Mouse (Mus musculus) cerebellum, adult (tissue): ENCODE measurements around the gene 1700003F12Rik.

Experiments used
- ATAC-seq: cut with Nextera tagmentation; 2 replicates; pipeline ENCODE4 v1.9.2; 2017; ENCODE audit warnings: mild to moderate bottlenecking, moderate library complexity, mixed read lengths; ENCODE audit not compliant: insufficient number of reproducible peaks, low FRiP score, low TSS enrichment

The 1700003F12Rik gene

DNA sequence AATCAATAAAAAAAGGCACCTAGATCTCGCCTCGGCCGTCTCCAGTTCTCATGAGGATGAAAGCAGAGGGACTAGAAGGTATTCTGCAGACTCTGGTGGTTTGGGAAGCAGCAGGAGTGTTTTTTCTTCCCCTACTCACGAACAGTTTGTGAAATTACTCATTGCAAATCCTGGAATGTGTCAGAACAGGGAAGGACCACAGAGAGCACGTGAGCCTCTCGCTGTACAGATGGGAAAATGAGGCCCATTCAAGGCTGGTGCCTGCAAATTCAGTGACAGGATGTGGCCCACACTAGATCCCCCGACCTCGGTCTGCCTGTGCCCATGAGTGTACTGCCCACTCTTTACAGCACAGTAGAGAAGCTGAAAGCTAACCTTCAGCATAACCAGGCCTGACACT, 25.1 kb downstream of the 1700003F12Rik start:
- no peak for ATAC-seq

DNA sequence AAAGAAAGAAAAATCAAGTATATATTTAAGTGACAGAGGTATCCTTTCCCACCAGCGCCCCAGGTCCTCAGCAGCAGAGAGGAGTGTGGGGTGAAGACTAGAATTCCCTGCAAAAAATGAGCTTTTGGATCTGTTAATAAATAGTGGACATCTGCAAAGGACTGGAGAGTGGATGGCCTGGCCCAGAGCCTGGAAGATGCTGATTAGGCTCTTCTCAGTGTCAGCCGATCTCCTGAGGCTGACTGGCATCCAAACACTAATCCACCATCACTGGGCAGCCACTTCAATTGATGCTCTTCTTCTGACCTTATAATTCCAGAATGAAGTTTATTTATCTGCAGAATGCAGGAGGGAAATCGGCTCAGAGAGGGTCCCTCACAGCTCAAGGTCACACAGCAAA, 26.1 kb downstream of the 1700003F12Rik start:
- no peak for ATAC-seq

- ATAC-seq = no peak
These were observed 27.4 kb downstream of the 1700003F12Rik start for GRCm38 (mm10) chr2:154574271-154574670.

DNA sequence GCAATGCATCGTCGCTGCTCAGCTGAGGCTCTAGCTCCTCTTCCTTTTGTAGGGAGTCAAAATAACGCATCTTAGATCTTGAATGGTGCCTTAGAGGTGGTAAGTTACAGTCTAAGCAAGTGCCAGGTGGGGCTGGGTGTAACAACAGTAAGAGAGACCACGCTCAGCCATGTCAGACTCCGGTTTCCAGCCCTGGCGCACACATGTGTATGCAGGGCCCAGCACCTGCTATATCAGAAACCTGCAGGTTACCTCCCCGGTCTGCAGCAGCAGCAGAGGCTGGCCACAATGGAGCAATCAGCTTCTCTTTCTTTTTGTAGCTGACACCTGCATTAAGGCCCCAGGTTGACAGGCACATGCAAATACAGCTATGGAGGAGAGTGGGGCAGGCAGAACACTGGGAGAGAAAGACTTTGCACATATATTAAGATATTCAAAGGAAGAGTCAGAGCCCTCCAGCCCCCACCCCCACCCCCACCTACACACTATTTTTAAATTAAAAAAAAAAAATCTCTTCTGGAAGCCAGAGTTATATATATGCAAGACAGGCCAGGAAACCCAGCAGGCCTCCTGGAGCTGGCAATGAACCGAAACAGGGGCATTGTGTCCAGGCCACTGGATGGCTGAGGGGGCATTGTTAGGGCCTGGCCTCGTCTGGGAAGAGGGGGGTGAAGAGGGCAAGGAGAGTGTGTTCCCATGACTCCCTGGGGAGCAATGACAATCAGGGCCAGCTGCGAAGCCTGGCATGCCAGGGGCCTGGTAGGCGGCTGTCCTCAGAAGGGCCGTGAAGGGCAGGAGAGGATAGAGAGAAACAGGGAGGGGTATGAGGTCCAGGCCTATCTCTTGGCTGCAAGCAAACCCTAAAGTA, 30.2 kb downstream of the 1700003F12Rik start:
- ATAC-seq = no peak

- ATAC-seq = no peak
These were observed 30.8 kb downstream of the 1700003F12Rik start for GRCm38 (mm10) chr2:154577744-154578067.

DNA sequence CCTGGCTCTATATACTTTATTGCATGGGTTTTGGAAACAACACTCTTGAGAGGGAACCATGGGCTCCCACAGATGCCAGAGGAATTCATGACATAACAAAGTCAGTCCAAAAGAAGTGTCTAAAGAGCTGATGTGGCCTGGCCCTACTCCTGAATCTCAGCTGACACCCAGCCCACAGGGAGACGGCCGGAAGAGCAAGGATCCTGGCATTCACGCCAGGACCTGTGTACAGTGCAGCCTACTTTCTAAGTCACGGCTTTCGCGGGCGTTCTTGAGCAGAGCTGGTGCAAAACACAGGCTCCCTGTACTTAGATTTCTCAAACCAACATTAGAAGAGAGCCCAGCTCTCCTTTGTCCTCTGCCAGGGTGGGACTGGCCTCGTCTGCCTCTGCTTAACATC, 33.7 kb downstream of the 1700003F12Rik start:
- ATAC-seq = no peak

DNA sequence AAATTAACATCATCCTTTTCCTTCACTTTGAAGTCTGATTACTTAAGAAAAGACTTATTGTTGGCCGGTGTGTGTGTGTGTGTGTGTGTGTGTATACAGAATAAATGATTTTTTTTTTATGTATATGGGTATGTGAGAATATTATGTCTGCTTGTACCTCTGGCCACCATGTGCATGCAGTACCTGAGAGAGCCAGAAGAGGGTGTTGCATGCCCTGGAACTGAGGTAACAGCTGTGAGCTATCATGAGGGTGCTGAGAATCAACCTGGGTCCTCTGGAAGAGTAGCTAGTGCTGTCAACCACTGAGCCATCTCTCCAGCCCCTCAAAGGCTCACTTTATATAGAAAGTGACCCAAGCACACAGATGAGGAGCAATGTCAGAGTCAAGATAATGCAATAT, 34.5 kb downstream of the 1700003F12Rik start:
- ATAC-seq = no peak

- ATAC-seq = peak; percentile 79; the same call in 1 of the 2 replicates
These were observed 37.3 kb downstream of the 1700003F12Rik start for GRCm38 (mm10) chr2:154583906-154584872.

DNA sequence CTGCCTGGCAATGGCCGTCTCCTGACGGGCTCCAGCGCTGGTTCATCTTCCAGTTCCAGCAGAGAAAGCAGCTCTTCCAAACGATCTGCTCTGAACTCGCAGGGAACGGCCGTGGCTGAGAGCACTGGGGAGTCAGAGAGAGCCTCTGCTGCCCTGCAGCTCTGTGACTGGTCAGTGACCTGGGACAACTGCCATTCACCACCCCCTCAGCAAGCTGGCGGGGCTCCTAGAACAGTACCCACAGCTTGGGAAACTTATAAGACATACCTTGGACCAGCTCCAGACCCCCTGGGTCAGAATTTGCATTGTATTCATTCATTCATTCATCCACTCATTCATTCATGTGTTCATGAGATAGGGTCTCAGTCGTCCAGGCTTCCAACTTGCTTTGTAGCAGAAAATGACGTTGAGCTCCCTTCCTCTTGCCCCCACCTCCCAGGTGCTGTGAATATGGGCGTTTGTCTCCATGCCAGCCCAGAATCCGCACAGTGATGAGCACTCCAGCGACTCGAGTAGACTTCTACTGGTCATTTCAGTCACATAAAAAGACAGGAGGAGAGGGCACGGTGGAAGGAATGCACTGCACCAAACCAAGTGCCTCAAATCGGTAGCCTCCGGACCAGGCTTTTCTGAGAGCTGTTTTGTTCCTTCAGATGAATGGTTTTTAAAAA, 38.2 kb downstream of the 1700003F12Rik start:
- no peak for ATAC-seq

DNA sequence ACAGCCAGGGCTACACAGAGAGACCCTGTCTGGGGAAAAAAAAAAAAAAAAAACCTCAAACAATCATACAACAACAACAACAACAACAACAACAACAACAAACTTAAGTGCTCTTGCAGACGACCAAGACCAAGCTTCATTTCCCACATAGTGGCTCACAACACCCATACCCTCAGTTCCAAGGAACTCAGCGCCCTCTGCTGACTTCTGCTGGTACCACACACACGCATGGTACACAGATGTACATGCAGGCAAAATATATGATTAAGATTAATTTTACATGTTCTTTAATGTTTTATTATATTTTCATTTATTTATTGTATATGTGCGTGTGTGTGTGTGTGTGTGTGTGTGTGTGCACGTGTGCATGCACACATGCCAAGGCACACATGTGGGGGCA, 39.5 kb downstream of the 1700003F12Rik start:
- no peak for ATAC-seq

GRCm38 (mm10) chr2:154589051-154589450, 42.2 kb downstream of the 1700003F12Rik start:
- ATAC-seq = no peak

GRCm38 (mm10) chr2:154591239-154591638, 44.4 kb downstream of the 1700003F12Rik start:
- no peak for ATAC-seq

DNA sequence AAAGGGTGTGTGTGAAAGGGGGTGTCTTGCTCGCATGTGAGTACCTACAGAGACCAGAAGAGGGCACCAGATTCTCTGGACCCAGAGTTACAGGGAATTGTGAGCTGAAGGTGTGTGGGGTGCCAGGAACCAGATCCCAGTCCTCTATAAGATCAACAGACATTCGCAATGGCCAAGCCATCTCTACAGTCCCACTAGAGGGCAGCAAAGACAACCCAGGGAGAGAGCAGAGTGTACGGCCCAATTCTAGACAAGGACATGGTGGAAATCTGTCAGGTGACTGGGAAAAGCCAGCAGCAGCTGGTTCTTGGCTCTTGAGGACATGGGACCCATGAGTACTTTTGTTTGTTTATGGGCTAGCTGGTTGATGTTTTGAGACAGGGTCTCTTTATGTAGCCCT, 46.1 kb downstream of the 1700003F12Rik start:
- ATAC-seq = no peak

DNA sequence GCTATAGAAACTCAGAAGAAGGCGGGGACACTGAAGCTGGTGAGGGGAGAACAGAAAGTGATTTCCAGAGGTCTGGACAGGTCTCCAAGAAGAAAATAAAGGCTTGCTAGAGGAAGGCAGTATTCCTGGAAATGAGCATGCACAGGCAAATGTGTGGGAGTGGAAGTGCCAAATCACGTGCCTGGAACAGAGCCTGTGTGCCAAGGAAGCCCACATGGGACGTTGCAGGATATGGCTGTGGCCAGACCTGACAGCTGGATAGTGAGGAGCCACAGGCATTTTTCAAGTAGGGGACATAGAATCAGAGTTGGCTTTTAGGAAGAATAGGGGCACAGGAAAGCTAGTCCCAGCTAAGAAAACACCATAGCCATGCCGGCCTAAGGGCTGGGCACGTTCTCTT, 48.9 kb downstream of the 1700003F12Rik start:
- no peak for ATAC-seq

DNA sequence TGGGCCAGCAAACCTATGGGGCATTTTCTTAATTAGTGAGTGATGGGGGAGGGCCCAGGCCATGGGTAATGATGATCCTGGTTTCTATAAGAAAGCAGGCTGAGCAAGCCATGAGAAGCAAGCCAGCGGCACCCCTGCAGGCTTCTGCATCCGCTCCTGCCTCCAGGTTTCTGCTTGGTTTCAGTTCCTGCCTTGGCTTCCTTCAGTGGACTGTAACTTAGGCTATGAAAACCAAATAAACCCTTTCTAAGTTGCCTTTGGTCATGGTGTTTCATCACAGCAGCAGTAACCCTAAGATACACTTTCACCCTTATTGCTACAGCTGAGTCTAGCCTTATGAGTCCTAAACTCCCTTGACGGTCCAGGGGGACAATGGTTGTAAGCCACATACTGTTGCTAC, 50.5 kb downstream of the 1700003F12Rik start:
- no peak for ATAC-seq
